Mouse (Mus musculus): ENCODE data around the gene Tmco1. TPM values are rescaled to one million over a fixed set of nuclear protein-coding genes. Genes with fewer than 3 reads are reported as not detected.

Gene Tmco1
- total RNA-seq, 1 experiment, result 155 TPM

- Histone ChIP-seq H3K9ac (ENCODE audit: insufficient read depth, low read depth, low read length, poor library complexity, severe bottlenecking) (no peak overlapping the region), H3K4me3 (ENCODE audit: insufficient read depth in 1 of 2, low read depth in 1 of 2, low read length in 2 of 2, poor library complexity in 1 of 2, severe bottlenecking in 1 of 2) (no peak overlapping the region), H3K9me3 (ENCODE audit: control insufficient read depth, insufficient read depth, low read depth, low read length) (no peaks in the 10 kb centered on the region), H3K27ac (ENCODE audit: insufficient read depth, low read depth, low read length, poor library complexity, severe bottlenecking) (no peak overlapping the region), H3K36me3 (ENCODE audit: control insufficient read depth, insufficient read depth, low read length, poor library complexity, severe bottlenecking) (no peaks in the 10 kb centered on the region), H3K4me1 (ENCODE audit: control insufficient read depth in 2 of 2, insufficient read depth in 2 of 2, low read length in 2 of 2, poor library complexity in 1 of 2) (peaks cover 3 to 5% of the 10 kb centered on the region in 2 experiments; a peak in 2 of 4 replicates)
- TF ChIP-seq CHD2 (IDR thresholded peaks at IDR 0.05; ENCODE audit: low read depth, low read length) (no peak), HCFC1 (IDR thresholded peaks at IDR 0.05; ENCODE audit: borderline replicate concordance, insufficient read depth, low read length) (no peak), ZNF384 (IDR thresholded peaks at IDR 0.05; ENCODE audit: low read depth, low read length) (no peak)
- in situ Hi-C loops (cut with MboI; ENCODE audit: low sequenced_read_pairs in 2 of 2, unreplicated experiment in 2 of 2), result no loop called here
- DNase-seq (ENCODE audit: low read depth, low spot score), result no peak
These were observed 75.0 kb downstream of the Tmco1 start for GRCm38 (mm10) chr1:167383178-167383577.

Other genes starting within 250 kb of the Tmco1 start
- gene Uck2, start 23.1 kb upstream of the Tmco1 start, total RNA-seq (2012; rRNA removed), result 152 and 158 TPM in 2 replicates
- gene Aldh9a1, start 41.6 kb downstream of the Tmco1 start, total RNA-seq (2012; rRNA removed), result 26.8 and 33.0 TPM in 2 replicates
- 34.4 and 52.5 TPM in 2 replicates for gene Mgst3, start 85.5 kb downstream of the Tmco1 start, total RNA-seq (2012; rRNA removed)
- not detected in 2 replicates for gene Lrrc52, start 158.4 kb downstream of the Tmco1 start, total RNA-seq (2012; rRNA removed)